Mouse (Mus musculus) lung, postnatal 4 days (tissue): ENCODE results near the gene Wrap53.

Experiments used
- DNase-seq, 2 experiments: peaks; one replicate each; pipeline ENCODE4 v3.0.0; 2021

The Wrap53 gene

GRCm38 (mm10) chr11:69528031-69528390 is 52.0 kb downstream of the Wrap53 start:
- no peak for DNase-seq

DNA sequence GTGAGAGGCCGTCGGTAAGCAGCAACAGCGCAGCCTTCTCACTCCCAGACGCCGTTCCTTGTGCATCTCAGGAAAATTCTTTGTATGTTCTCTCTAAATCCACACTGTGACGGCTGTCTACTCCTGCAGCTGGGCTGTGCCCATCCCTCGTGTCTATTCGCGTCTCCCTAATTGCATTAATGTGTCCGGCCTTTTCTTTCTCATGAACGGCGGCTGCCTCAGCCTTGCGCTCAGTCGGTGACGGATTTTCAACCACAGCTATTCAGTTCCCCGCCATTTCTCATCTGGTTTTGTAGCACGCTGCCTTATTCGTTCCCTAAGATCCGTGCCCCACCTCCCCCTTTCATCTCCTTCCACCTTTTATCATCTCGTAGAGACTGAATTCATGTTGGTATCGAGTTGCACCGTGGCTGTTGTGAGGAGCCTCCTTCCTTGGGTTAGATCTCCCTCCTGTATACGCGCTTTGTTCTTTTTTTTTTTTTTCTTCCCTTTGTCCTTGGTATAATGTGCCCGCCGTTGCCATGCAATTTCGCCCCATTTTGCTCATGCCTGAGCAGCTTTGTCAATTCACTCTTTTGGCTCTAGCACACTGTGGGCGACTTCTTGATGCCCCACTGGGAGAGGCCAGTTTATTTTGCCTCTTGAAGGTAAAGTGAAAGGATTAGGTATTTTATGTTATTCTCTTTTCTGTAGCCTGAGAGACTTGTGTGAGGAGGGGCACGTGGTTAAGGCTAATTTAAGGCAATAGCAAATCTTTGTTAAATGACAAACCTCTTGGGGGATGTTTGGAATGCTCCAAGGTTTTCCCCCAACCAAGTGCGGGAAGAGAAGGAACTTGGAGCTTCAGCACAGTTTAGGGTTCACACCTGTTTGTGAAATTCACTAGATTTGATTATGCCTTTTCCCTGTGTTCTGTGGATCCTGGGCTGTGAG is 52.7 kb downstream of the Wrap53 start:
- no peak for DNase-seq

GRCm38 (mm10) chr11:69526631-69527030 is 53.4 kb downstream of the Wrap53 start:
- no peak for DNase-seq

DNA sequence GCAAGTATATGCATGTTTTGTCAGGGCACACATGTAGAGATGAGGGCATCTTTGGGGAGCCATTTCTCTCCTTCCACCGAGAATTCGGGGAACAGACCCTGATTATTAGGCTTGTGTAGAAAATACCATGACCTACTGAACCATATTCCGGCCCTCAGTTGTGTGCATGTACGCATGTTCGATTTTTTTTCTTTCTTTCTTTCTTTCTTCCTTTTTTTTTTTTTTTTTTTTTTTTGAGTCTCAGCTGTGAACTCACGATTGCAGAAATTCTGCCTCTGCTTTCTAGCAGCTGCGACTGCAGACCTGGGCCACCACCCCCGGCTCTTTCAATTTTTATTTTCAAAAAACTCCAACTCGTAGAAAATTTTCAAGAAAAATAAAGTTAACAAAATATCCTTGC is 54.4 kb downstream of the Wrap53 start:
- no peak for DNase-seq

- peak in 1 of 2 experiments; percentile 44 for DNase-seq
Measured at GRCm38 (mm10) chr11:69523651-69524050, 56.4 kb downstream of the Wrap53 start.

GRCm38 (mm10) chr11:69521526-69522149 is 58.4 kb downstream of the Wrap53 start:
- DNase-seq = no peak

DNA sequence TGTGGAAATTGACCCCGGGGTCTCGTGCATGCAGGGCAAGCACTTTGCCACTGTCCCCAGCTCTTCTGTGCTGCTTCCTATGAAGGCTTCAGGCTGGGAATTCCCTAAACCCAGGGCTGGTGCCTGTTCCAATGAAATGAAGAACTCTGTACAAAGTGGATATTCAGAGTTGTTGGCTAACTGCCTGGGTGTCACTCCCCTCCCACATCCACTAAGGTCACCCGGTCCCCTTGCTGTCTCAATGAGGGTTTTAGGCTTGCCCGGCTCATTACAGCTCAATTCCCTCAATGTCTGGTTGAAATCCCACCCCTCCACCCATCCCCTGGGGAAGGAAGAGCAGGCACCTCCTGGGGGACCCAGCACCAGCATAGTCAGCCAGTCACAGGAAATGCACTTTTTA is 60.1 kb downstream of the Wrap53 start:
- DNase-seq = no peak

DNA sequence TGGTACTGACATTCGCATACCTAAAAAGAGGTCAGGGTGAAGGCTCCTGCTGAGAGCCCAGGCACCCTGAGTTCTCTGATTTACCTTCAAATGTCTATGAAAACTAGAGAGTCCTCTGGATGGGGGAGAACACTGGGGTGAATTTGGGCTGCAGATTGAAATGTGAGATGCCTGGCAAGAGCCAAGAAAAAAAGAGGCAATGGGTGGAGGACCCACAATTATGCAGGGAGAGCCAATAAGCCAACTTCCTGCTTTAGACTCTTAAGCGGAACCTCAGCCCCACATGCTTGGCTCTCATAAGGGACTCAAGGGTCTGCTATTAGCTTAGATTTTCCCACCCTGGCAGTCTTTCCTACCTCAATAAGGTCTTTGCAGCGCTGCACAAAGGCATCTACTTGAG is 63.4 kb downstream of the Wrap53 start:
- no peak for DNase-seq

DNA sequence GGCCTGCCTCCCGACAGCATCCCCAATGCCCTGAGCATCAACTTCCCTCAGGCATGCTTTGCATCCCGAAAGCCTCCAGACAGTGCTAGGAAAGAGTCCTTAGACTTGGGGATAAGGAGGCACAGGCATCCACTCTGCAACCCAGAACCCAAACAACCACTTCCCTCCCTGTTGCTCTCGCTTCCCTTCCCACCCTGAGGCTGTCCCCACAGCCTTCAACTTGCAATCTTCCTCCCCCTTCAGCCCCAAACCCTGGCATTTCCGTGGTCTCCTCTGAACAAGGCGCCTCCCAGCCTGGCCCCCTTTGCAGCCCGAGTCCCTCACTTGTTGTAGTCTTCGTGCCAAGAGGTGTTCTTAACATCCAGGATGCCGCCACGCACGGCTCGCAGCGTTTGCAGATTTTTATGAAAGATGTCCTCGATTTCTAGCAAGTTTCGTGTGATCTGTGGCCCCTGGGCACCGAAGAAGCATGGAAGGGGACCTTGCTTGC is 63.9 kb downstream of the Wrap53 start:
- no peak for DNase-seq

GRCm38 (mm10) chr11:69513840-69514239 is 66.2 kb downstream of the Wrap53 start:
- DNase-seq = peak in 1 of 2 experiments; percentile 77
